Mouse (Mus musculus) hindbrain, embryonic 10.5 days (tissue): ENCODE results near the gene Baiap2l1. TPM values are rescaled to one million over a fixed set of nuclear protein-coding genes. Genes with fewer than 3 reads are reported as not detected.
"Not testable (repeated sequence)": the region's sequence is repeated elsewhere in the genome, so short reads cannot be mapped to it uniquely, and the experiment has no call there.

Experiments
- DNase-seq: peaks from one replicate; pipeline ENCODE4 v3.0.0-alpha.2; 2017; ENCODE audit warnings: low spot score
- H3K27ac ChIP-seq: fragments of 300-500 bp; sonication (generic); 2 replicates; pipeline ENCODE4 v1.5.1; 2016; ENCODE audit warnings: mild to moderate bottlenecking, moderate library complexity
- H3K27me3 ChIP-seq: fragments of 300-500 bp; sonication (generic); 2 replicates; pipeline ENCODE4 v1.6.1; 2016; ENCODE audit warnings: mild to moderate bottlenecking; ENCODE audit not compliant: poor library complexity, insufficient read depth, severe bottlenecking
- H3K36me3 ChIP-seq: fragments of 300-500 bp; sonication (generic); 2 replicates; pipeline ENCODE4 v1.6.1; 2016; ENCODE audit warnings: mild to moderate bottlenecking, moderate library complexity
- H3K4me1 ChIP-seq: fragments of 300-500 bp; sonication (generic); replicated peaks from 2 replicates; pipeline ENCODE4 v1.6.1; 2016; ENCODE audit warnings: mild to moderate bottlenecking
- H3K4me3 ChIP-seq: fragments of 300-500 bp; sonication (generic); 2 replicates; pipeline ENCODE4 v1.5.1; 2016; ENCODE audit warnings: mild to moderate bottlenecking, moderate library complexity
- H3K9me3 ChIP-seq: fragments of 300-500 bp; sonication (generic); 2 replicates; pipeline ENCODE4 v1.6.1; 2016; ENCODE audit warnings: mild to moderate bottlenecking, moderate library complexity
- WGBS: fragments of 180-500 bp; shearing (Covaris S2); methylation state at CpG from one replicate; pipeline ENCODE4 v1.1.7; 2016; 5-methylcytosine and 5-hydroxymethylcytosine counted together
- polyA plus RNA-seq: library from polyadenylated mRNA; unstranded; fragments of >200 nt; fragmentation: Nextera tagmentation; extraction: Ambion mirVana; gene quantifications from 2 replicates; pipeline ENCODE4 v1.2.1, GENCODE M21; 2016

Gene Baiap2l1
- polyA plus RNA-seq, 1 experiment from 2014 or later = 3.8 TPM

- H3K27ac ChIP-seq, H3K4me1 ChIP-seq, DNase-seq, H3K36me3 ChIP-seq, H3K9me3 ChIP-seq, H3K4me3 ChIP-seq, H3K27me3 ChIP-seq: not testable (repeated sequence)
- WGBS = 87% methylated on average over 6 of the region's 6 CpGs
Observed at GRCm38 (mm10) chr5:144335357-144335756, 22.6 kb downstream of the Baiap2l1 start.

DNA sequence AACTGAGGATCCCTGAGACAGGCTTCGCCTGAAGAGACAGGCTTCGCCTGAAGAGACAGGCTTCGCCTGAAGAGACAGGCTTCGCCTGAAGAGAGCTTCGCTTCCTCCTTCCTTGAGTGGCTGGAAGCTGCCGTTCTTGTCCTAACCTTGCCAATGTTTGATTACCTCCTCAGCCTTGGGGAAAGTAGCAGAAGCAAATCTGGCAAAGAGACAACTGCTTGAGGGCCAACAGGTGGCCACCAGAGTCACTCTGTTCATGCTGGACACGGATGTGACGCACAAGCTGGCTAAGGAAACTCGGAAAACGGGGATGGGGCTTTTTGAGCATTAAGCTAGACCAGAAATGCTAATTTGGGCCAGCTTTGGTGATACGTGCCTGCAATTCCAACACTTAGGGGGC lies 23.9 kb downstream of the Baiap2l1 start:
- WGBS = 93% methylated on average over 11 of the region's 11 CpGs
- Histone ChIP-seq H3K4me1 (no peaks in the 10 kb centered on the region), H3K9me3 (no peaks in the 10 kb centered on the region), H3K27ac (no peak overlapping the region), H3K27me3 (no peaks in the 10 kb centered on the region), H3K4me3 (no peak overlapping the region), H3K36me3 (no peaks in the 10 kb centered on the region)
- DNase-seq = no peak

GRCm38 (mm10) chr5:144322717-144323116 lies 35.2 kb downstream of the Baiap2l1 start:
- no peaks in the 10 kb centered on the region for H3K9me3 ChIP-seq
- 90% methylated on average over 3 of the region's 3 CpGs for WGBS
- DNase-seq = no peak
- H3K4me1 ChIP-seq = peaks cover 13% of the 10 kb centered on the region; the same call in 1 of the 2 replicates
- no peak overlapping the region for H3K4me3 ChIP-seq
- H3K36me3 ChIP-seq = no peaks in the 10 kb centered on the region
- H3K27me3 ChIP-seq = no peaks in the 10 kb centered on the region
- no peak overlapping the region for H3K27ac ChIP-seq

- no peak for DNase-seq
- no peak overlapping the region for H3K4me3 ChIP-seq
- H3K27me3 ChIP-seq = no peaks in the 10 kb centered on the region
- 74% methylated on average over 7 of the region's 7 CpGs for WGBS
- no peaks in the 10 kb centered on the region for H3K9me3 ChIP-seq
- no peaks in the 10 kb centered on the region for H3K36me3 ChIP-seq
- no peak overlapping the region for H3K27ac ChIP-seq
- peaks cover 15% of the 10 kb centered on the region; the same call in 1 of the 2 replicates for H3K4me1 ChIP-seq
Observed at GRCm38 (mm10) chr5:144321681-144322080, 36.2 kb downstream of the Baiap2l1 start.

DNA sequence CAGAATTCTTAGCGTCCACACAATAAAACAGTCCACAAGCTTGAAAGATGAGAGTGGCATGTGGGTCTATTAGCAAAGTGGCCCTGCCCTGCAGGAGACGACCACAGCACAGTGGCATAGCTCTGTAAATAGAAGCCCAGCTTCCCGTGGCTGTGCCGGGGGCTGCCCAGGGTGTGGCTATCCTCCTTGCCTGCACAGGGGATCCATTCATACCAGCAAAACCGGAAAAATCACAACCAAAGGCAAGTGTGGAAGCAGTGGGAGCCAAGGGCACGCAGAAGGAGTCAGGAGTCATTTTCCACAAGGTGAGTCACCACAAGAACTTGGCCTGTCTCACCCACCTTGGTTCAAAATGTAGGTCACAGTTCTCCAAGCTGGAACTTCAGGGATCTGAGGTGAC lies 39.6 kb downstream of the Baiap2l1 start:
- 62% methylated on average over 6 of the region's 6 CpGs for WGBS
- H3K4me3 ChIP-seq = no peak overlapping the region

GRCm38 (mm10) chr5:144317426-144317825 lies 40.5 kb downstream of the Baiap2l1 start:
- no peak for DNase-seq
- no peak overlapping the region for H3K4me3 ChIP-seq
- H3K36me3 ChIP-seq = no peaks in the 10 kb centered on the region
- WGBS = 92% methylated on average over 8 of the region's 8 CpGs
- H3K9me3 ChIP-seq = no peaks in the 10 kb centered on the region
- H3K27me3 ChIP-seq = no peaks in the 10 kb centered on the region
- H3K4me1 ChIP-seq = peaks cover 26% of the 10 kb centered on the region
- no peak overlapping the region for H3K27ac ChIP-seq

More for the DNA sequence above, 39.6 kb downstream of the Baiap2l1 start:
- H3K27me3 ChIP-seq = no peaks in the 10 kb centered on the region
- H3K27ac ChIP-seq = no peak overlapping the region
- no peaks in the 10 kb centered on the region for H3K9me3 ChIP-seq
- H3K36me3 ChIP-seq = no peaks in the 10 kb centered on the region
- peaks cover 24% of the 10 kb centered on the region for H3K4me1 ChIP-seq
- no peak for DNase-seq

GRCm38 (mm10) chr5:144316442-144316841 lies 41.5 kb downstream of the Baiap2l1 start:
- DNase-seq = no peak
- 70% methylated on average over 3 of the region's 3 CpGs for WGBS

DNA sequence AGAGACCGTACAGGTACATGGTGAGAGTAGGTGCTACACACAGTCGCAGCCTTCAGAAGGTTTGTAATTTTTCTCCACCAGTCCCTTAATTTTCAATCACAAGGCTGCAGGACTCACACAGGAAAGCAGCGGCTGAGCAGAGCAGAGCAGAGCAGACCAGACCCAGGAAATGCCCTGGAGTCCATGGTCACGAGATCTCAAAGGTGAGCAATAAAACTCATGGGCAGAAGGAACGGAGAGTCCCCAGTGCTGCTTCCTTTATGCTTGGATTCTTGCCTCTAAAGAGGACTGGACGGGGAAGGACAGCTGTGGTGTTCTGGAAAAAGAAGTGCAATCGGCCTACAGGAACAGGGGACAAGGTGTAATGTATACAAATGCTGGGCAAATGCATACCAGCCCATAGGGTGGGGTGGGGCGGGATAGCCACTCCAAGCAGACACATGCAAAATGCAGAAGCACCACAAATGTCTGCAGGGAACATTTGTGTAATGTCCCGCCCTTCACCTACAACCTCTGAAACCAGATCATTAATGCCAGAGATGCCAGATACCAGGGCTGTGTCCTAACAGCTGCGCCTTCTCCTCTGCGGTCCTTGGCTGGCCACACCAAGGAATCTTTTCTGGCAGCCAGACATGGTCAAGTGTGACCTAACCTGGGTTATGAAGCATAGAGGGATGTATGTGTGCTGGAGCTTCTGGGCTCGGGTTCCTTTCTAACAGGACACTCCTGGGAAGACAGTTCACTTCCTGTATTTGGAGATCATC lies 43.0 kb downstream of the Baiap2l1 start:
- 91% methylated on average over 12 of the region's 12 CpGs for WGBS
- Histone ChIP-seq H3K9me3 (no peaks in the 10 kb centered on the region), H3K27me3 (no peaks in the 10 kb centered on the region), H3K27ac (no peak overlapping the region), H3K4me3 (no peak overlapping the region), H3K36me3 (no peaks in the 10 kb centered on the region), H3K4me1 (peaks cover 26% of the 10 kb centered on the region)
- DNase-seq = no peak

More at GRCm38 (mm10) chr5:144316442-144316841, 41.5 kb downstream of the Baiap2l1 start:
- H3K4me3 ChIP-seq = no peak overlapping the region
- H3K4me1 ChIP-seq = peaks cover 26% of the 10 kb centered on the region
- no peaks in the 10 kb centered on the region for H3K27me3 ChIP-seq
- no peaks in the 10 kb centered on the region for H3K9me3 ChIP-seq
- H3K36me3 ChIP-seq = no peaks in the 10 kb centered on the region
- no peak overlapping the region for H3K27ac ChIP-seq

DNA sequence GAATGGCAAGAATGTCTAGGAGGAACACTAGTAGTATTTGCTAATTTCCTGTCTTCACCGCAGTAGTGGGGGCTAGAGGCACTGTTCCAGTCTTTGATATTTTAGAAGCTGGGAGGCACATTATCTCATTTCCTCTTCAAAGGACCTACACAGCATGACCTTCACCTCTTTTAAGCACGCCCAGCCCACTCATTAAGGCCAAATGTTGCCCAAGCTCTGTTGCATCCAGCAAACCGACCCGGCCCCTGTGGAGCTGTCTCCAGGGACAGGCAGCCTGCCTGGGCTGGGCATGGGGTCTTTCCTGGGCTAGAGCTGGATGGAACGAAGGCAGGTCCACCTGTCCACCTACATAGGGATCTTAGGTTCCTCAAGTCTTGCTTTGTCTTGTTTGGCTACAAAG lies 44.6 kb downstream of the Baiap2l1 start:
- Histone ChIP-seq H3K36me3 (no peaks in the 10 kb centered on the region), H3K4me1 (peaks cover 22% of the 10 kb centered on the region), H3K27ac (0 out of 2 replicates have a peak overlapping the region, but pooled peaks have one; percentile 46), H3K4me3 (no peak overlapping the region), H3K27me3 (no peaks in the 10 kb centered on the region), H3K9me3 (no peaks in the 10 kb centered on the region)
- WGBS = 33% methylated on average over 5 of the region's 5 CpGs
- peak; percentile 18 for DNase-seq

DNA sequence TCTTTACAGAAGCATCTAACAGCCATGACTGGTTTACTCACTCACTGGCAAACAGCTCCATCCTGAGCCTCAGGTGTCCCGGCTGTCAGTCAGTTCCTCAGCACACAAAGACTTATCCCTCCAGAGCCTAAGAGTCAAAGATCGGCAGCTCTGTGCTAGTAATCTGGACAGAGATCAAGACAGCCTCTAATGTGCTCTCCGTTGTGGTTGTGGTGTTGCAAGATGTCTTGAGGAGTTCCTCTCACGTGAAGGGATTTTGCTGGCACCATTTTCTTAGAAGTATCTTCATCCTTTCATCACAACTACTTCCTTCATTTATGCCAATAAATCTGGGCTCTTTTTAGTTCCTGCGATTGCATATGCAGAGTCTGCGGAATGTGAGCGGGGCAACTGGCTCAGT lies 45.7 kb downstream of the Baiap2l1 start:
- H3K27ac ChIP-seq = no peak overlapping the region
- peaks cover 14% of the 10 kb centered on the region for H3K4me1 ChIP-seq
- H3K4me3 ChIP-seq = no peak overlapping the region
- H3K36me3 ChIP-seq = no peaks in the 10 kb centered on the region
- DNase-seq = no peak
- H3K27me3 ChIP-seq = no peaks in the 10 kb centered on the region
- WGBS = 87% methylated on average over 7 of the region's 7 CpGs
- H3K9me3 ChIP-seq = no peaks in the 10 kb centered on the region

DNA sequence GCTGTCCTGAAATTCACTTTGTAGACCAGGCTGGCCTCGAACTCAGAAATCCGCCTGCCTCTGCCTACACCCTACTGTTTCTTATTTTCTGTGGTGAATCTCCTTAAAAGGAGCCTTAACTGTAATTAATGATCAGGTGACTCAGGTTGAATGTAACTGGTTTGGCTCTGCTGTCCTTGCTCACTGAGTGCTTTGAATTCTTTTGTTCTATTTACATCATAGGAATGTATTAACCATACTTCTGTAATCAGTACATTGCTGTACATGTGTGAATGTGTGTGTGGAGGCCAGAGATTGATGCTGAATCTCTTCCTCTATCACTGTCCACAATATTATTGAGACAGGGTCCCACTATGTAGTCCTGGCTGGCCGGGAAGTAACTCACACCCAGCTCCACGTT lies 49.0 kb downstream of the Baiap2l1 start:
- 82% methylated on average over 4 of the region's 4 CpGs for WGBS
- DNase-seq = no peak

GRCm38 (mm10) chr5:144303071-144303470 lies 54.8 kb downstream of the Baiap2l1 start:
- no peak for DNase-seq
- H3K9me3 ChIP-seq = no peaks in the 10 kb centered on the region
- no peaks in the 10 kb centered on the region for H3K27me3 ChIP-seq
- no peaks in the 10 kb centered on the region for H3K36me3 ChIP-seq
- WGBS = 92% methylated on average over 2 of the region's 2 CpGs
- H3K27ac ChIP-seq = no peak overlapping the region
- no peak overlapping the region for H3K4me3 ChIP-seq
- no peaks in the 10 kb centered on the region for H3K4me1 ChIP-seq

More for the DNA sequence above, 49.0 kb downstream of the Baiap2l1 start:
- peaks cover 8% of the 10 kb centered on the region for H3K4me1 ChIP-seq
- no peaks in the 10 kb centered on the region for H3K9me3 ChIP-seq
- H3K36me3 ChIP-seq = no peaks in the 10 kb centered on the region
- H3K4me3 ChIP-seq = no peak overlapping the region
- H3K27ac ChIP-seq = no peak overlapping the region
- H3K27me3 ChIP-seq = no peaks in the 10 kb centered on the region

- no peak for DNase-seq
- H3K27ac ChIP-seq = no peak overlapping the region
- no peaks in the 10 kb centered on the region for H3K4me1 ChIP-seq
- 81% methylated on average over 7 of the region's 7 CpGs for whole genome bisulfite sequencing
- no peaks in the 10 kb centered on the region for H3K36me3 ChIP-seq
- H3K9me3 ChIP-seq = no peaks in the 10 kb centered on the region
- H3K4me3 ChIP-seq = no peak overlapping the region
- no peaks in the 10 kb centered on the region for H3K27me3 ChIP-seq
Observed at GRCm38 (mm10) chr5:144296090-144296604, 61.8 kb downstream of the Baiap2l1 start.
